Mouse (Mus musculus): ENCODE results near the gene Gm42957. TPM values are rescaled to one million over a fixed set of nuclear protein-coding genes. Genes with fewer than 3 reads are reported as not detected.

Gene Gm42957
- total and polyA plus RNA-seq, 3 experiments, result 0.08 to 0.11 TPM; not detected in 1

DNA sequence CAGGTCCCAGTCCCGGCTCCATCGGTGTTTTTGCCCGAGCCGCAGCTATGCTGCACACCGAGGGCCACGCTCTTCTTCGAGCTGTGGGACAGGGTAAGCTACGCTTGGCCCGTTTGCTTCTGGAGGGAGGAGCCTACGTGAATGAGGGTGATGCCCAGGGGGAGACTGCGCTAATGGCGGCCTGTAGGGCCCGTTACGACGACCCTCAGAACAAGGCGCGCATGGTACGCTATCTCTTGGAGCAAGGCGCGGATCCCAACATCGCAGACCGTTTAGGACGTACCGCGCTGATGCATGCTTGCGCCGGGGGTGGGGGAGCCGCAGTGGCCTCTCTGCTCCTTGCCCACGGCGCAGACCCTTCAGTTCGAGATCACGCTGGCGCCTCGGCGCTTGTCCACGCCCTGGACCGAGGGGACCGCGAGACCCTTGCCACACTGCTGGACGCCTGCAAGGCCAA, 37.8 kb upstream of the Gm42957 start:
- H3K79me2 ChIP-seq (replicated peaks; ENCODE audit: control insufficient read depth, extremely low read depth, insufficient read depth, poor library complexity, severe bottlenecking), result no peaks in the 10 kb centered on the region
- no peak overlapping the region for H3K4me2 ChIP-seq (ENCODE audit: insufficient read depth, low read depth, poor library complexity, severe bottlenecking)
- dilution Hi-C loops (cut with MboI; ENCODE audit: extremely low pct_ligation_motif_present, extremely low pct_unique_long_range_greater_than_20kb, low sequenced_read_pairs), result no loop called here
- H3K4me1 ChIP-seq (ENCODE audit: control insufficient read depth in 1 of 2, insufficient read depth in 2 of 2), result peaks cover 4 to 24% of the 10 kb centered on the region in 2 experiments; a peak in 2 of 4 replicates
- H3K36me3 ChIP-seq (replicated peaks in 1 of 2; ENCODE audit: control insufficient read depth in 1 of 2, insufficient read depth in 1 of 2, low read length in 1 of 2), result peaks cover 0 to 6% of the 10 kb centered on the region in 2 experiments
- H3K9ac ChIP-seq (ENCODE audit: insufficient read depth, low read depth), result no peak overlapping the region
- H3K27ac ChIP-seq (ENCODE audit: insufficient read depth, low read depth), result no peak overlapping the region
- in situ Hi-C loops (cut with MboI; ENCODE audit: low pct_ligation_motif_present, low pct_unique_long_range_greater_than_20kb, low sequenced_read_pairs), result no loop called here
- no peaks in the 10 kb centered on the region for H3K27me3 ChIP-seq (replicated peaks)
- H3K4me3 ChIP-seq (replicated peaks in 1 of 3; ENCODE audit: low read depth in 2 of 3, low read length in 2 of 3, poor library complexity in 1 of 3), result no peak overlapping the region
- no peak for DNase-seq (ENCODE audit: extremely low read depth)
- H3K9me3 ChIP-seq (replicated peaks; ENCODE audit: low read length), result peaks cover 14% of the 10 kb centered on the region
- TF ChIP-seq TBP (conservative IDR thresholded peaks at IDR 0.05; ENCODE audit: low read depth, low read length), result no peak
- TF ChIP-seq ELF1 (IDR thresholded peaks at IDR 0.05; ENCODE audit: low read depth, low read length), result no peak
- TF ChIP-seq ZNF384 (IDR thresholded peaks at IDR 0.05; ENCODE audit: low read depth, low read length), result no peak
- TF ChIP-seq CHD2 (IDR thresholded peaks at IDR 0.05; ENCODE audit: low read length), result no peak
- no peak for TF ChIP-seq SMC3 (IDR thresholded peaks at IDR 0.05; ENCODE audit: low read depth, low read length)
- no peak for TF ChIP-seq ZKSCAN1 (IDR thresholded peaks at IDR 0.05; ENCODE audit: borderline replicate concordance, low read depth, low read length)
- TF ChIP-seq MYC (IDR thresholded peaks at IDR 0.05; ENCODE audit: low read depth, low read length), result no peak
- no peak for TF ChIP-seq POLR2A (IDR thresholded peaks at IDR 0.05; ENCODE audit: low read depth, low read length)
- TF ChIP-seq IRF4 (IDR thresholded peaks at IDR 0.05; ENCODE audit: low read depth, low read length), result no peak
- TF ChIP-seq ETS1 (conservative IDR thresholded peaks at IDR 0.05; ENCODE audit: low read depth, low read length), result no peak
- no peak for TF ChIP-seq POLR2AphosphoS2 (IDR thresholded peaks at IDR 0.05; ENCODE audit: low read depth, low read length)
- no peak for TF ChIP-seq USF2 (conservative IDR thresholded peaks at IDR 0.05; ENCODE audit: low read depth, low read length)
- TF ChIP-seq UBTF (IDR thresholded peaks at IDR 0.05; ENCODE audit: low read depth, low read length), result no peak
- no peak for TF ChIP-seq CHD1 (IDR thresholded peaks at IDR 0.05; ENCODE audit: low read depth, low read length)
- TF ChIP-seq PAX5 (IDR thresholded peaks at IDR 0.05; ENCODE audit: low read length), result no peak
- no peak for TF ChIP-seq MAX (IDR thresholded peaks at IDR 0.05; ENCODE audit: low read length)

- Histone ChIP-seq H3K9ac (ENCODE audit: insufficient read depth, low read depth) (no peak overlapping the region), H3K4me1 (ENCODE audit: control insufficient read depth in 1 of 2, insufficient read depth in 2 of 2) (peaks cover 4 to 20% of the 10 kb centered on the region in 2 experiments; a peak in 2 of 4 replicates), H3K4me2 (ENCODE audit: insufficient read depth, low read depth, poor library complexity, severe bottlenecking) (no peak overlapping the region), H3K27ac (ENCODE audit: insufficient read depth, low read depth) (no peak overlapping the region), H3K79me2 (replicated peaks; ENCODE audit: control insufficient read depth, extremely low read depth, insufficient read depth, poor library complexity, severe bottlenecking) (no peaks in the 10 kb centered on the region), H3K4me3 (replicated peaks in 1 of 3; ENCODE audit: low read depth in 2 of 3, low read length in 2 of 3, poor library complexity in 1 of 3) (no peak overlapping the region), H3K27me3 (replicated peaks) (no peaks in the 10 kb centered on the region), H3K36me3 (replicated peaks in 1 of 2; ENCODE audit: control insufficient read depth in 1 of 2, insufficient read depth in 1 of 2, low read length in 1 of 2) (peaks cover 0 to 8% of the 10 kb centered on the region in 2 experiments), H3K9me3 (replicated peaks; ENCODE audit: low read length) (peaks cover 14% of the 10 kb centered on the region)
- TF ChIP-seq MXI1 (IDR thresholded peaks at IDR 0.05; ENCODE audit: low read depth, low read length), result no peak
- TF ChIP-seq MYC (IDR thresholded peaks at IDR 0.05; ENCODE audit: low read depth, low read length), result no peak
- no peak for TF ChIP-seq UBTF (IDR thresholded peaks at IDR 0.05; ENCODE audit: low read depth, low read length)
- TF ChIP-seq BHLHE40 (IDR thresholded peaks at IDR 0.05; ENCODE audit: low read depth, low read length), result no peak
- no peak for TF ChIP-seq NELFE (IDR thresholded peaks at IDR 0.05; ENCODE audit: low read depth, low read length)
- TF ChIP-seq ZNF384 (IDR thresholded peaks at IDR 0.05; ENCODE audit: low read depth, low read length), result no peak
- no peak for TF ChIP-seq HCFC1 (IDR thresholded peaks at IDR 0.05; ENCODE audit: low read depth, low read length)
- no peak for TF ChIP-seq RAD21 (IDR thresholded peaks at IDR 0.05; ENCODE audit: low read depth, low read length)
- no peak for TF ChIP-seq ZC3H11A (IDR thresholded peaks at IDR 0.05; ENCODE audit: low read depth, low read length)
- TF ChIP-seq USF2 (conservative IDR thresholded peaks at IDR 0.05; ENCODE audit: low read depth, low read length), result no peak
- TF ChIP-seq MAX (IDR thresholded peaks at IDR 0.05; ENCODE audit: low read length), result no peak
- TF ChIP-seq SIN3A (IDR thresholded peaks at IDR 0.05; ENCODE audit: low read length), result no peak
- no peak for TF ChIP-seq POLR2A (IDR thresholded peaks at IDR 0.05; ENCODE audit: low read depth, low read length)
- no peak for TF ChIP-seq ZKSCAN1 (IDR thresholded peaks at IDR 0.05; ENCODE audit: borderline replicate concordance, low read depth, low read length)
- TF ChIP-seq JUND (conservative IDR thresholded peaks at IDR 0.05; ENCODE audit: low read depth, low read length), result no peak
- TF ChIP-seq CHD2 (IDR thresholded peaks at IDR 0.05; ENCODE audit: low read length), result no peak
- no peak for TF ChIP-seq NRF1 (IDR thresholded peaks at IDR 0.05; ENCODE audit: low read depth, low read length)
- no peak for TF ChIP-seq MEF2A (IDR thresholded peaks at IDR 0.05; ENCODE audit: borderline replicate concordance, low read depth, low read length)
- TF ChIP-seq TBP (conservative IDR thresholded peaks at IDR 0.05; ENCODE audit: low read depth, low read length), result no peak
- in situ Hi-C loops (cut with MboI; ENCODE audit: low pct_ligation_motif_present, low pct_unique_long_range_greater_than_20kb, low sequenced_read_pairs), result no loop called here
- dilution Hi-C loops (cut with MboI; ENCODE audit: extremely low pct_ligation_motif_present, extremely low pct_unique_long_range_greater_than_20kb, low sequenced_read_pairs), result no loop called here
- DNase-seq (ENCODE audit: extremely low read depth), result no peak
These were observed 36.9 kb upstream of the Gm42957 start for GRCm38 (mm10) chr3:96598156-96599068.
